Mouse (Mus musculus): Measurements from ENCODE around the gene Hivep1. TPM values are rescaled to one million over a fixed set of nuclear protein-coding genes. Genes with fewer than 3 reads are reported as not detected.

Hivep1 gene
- polyA plus RNA-seq, 1 experiment from 2014 or later: 7.7 TPM

DNA sequence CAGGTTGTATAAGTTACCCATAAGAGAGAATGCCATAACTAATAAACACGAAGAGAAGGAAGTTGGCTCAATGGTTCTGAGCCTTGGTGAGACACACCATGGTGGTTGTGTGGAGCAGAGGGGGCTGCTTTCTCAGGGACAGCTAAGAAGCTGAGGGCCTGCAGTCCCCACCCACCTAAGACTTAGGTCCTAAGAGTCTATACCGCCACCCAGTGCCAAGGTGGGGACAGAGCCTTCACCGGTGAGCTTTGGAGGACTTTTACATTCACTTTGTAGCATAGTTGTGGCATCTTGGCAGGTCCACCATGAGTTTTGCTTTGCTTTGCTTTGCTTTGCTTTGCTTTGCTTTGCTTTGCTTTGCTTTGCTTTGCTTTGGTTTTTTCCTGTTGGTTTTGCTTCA lies 92.8 kb downstream of the Hivep1 start:
- no peak for TF ChIP-seq EP300 (IDR thresholded peaks at IDR 0.05)
- peak; percentile 62 for TF ChIP-seq CTCF (IDR thresholded peaks at IDR 0.05)
- DNase-seq (ENCODE audit: low spot score) (peak; percentile 31), ATAC-seq (no peak)
- Histone ChIP-seq H3K4me2 (replicated peaks; ENCODE audit: low read depth, low read length) (no peak overlapping the region), H3K4me1 (ENCODE audit: insufficient read depth, low read depth, low read length) (no peaks in the 10 kb centered on the region; the same call in 1 of the 2 replicates), H3K4me3 (ENCODE audit: low read depth, low read length) (no peak overlapping the region), H3K9me3 (ENCODE audit: low read length) (no peaks in the 10 kb centered on the region), H3K9ac (replicated peaks; ENCODE audit: low read depth) (no peak overlapping the region), H3K27me3 (replicated peaks; ENCODE audit: insufficient read depth, low read length) (no peaks in the 10 kb centered on the region), H3K27ac (ENCODE audit: low read length) (no peak overlapping the region), H3K36me3 (ENCODE audit: insufficient read depth, low read length) (no peaks in the 10 kb centered on the region)
- 66% methylated on average over 3 of the region's 3 CpGs for WGBS

DNA sequence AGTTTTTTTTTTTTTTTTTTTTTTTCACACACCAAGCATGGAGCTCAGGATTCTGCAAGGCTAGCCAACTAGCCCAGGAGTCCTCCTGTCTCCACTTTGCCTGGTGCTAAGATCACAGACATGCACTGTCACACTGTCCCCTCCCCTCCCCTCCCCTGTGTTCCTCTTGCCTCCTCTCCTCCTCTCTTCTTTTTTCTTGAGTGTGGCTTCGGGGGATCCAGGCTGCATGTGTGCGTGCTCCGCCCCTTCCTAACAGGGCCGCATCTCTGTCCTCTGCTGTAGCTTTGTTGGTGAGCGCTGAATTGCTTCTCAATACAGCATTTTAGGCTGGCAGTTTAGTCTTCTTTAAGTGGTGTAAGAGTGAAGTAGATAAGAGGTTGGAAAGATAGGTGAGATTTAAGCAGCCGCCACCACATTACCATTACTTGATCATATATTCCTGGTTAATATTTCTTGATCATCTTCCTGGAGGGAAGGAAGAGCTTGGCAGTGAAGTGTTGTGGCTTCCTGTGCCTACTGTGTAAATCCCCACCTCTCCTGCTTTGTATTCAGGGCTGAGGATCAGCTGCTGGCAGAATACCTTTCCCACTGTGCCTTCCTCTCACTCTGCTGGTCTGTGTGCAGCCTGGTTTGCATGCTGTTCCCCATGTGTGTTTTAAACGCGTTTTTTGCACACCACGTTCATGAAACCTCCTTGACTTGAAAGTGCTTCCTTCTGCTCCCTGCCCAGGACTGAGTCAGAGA lies 97.7 kb downstream of the Hivep1 start:
- DNase-seq (ENCODE audit: low spot score): no peak
- H3K4me2 ChIP-seq (replicated peaks; ENCODE audit: low read depth, low read length): no peak overlapping the region
- H3K27me3 ChIP-seq (replicated peaks; ENCODE audit: insufficient read depth, low read length): no peaks in the 10 kb centered on the region
- H3K27ac ChIP-seq (ENCODE audit: low read length): no peak overlapping the region
- H3K36me3 ChIP-seq (ENCODE audit: insufficient read depth, low read length): peaks cover 2% of the 10 kb centered on the region; the same call in 1 of the 2 replicates
- peaks cover 3% of the 10 kb centered on the region; the same call in 1 of the 2 replicates for H3K4me1 ChIP-seq (ENCODE audit: insufficient read depth, low read depth, low read length)
- no peak overlapping the region for H3K9ac ChIP-seq (replicated peaks; ENCODE audit: low read depth)
- 38% methylated on average over 9 of the region's 9 CpGs for WGBS
- no peak overlapping the region for H3K4me3 ChIP-seq (ENCODE audit: low read depth, low read length)
- no peaks in the 10 kb centered on the region for H3K9me3 ChIP-seq (ENCODE audit: low read length)
- TF ChIP-seq CTCF (IDR thresholded peaks at IDR 0.05): no peak
- no peak for TF ChIP-seq EP300 (IDR thresholded peaks at IDR 0.05)
- ATAC-seq: no peak

DNA sequence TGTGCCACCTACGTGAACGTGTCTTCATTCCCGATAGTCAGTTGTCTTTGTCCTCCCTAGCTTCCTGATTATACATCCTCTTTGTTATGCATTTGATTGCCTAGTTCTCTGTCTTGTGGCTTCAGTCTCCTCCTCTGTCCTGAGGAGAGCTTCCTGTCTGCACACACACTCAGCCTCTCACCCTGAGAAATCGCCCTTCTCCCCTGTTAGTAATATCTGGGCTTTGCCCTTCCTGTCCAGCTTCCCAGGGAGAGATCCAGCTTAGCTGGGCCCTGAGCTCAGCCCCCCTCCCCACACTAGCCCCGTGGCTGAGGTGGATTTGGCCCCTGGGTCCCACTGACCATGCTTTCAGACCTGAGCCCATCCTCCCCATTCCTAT lies 98.2 kb downstream of the Hivep1 start:
- H3K9ac ChIP-seq (replicated peaks; ENCODE audit: low read depth): no peak overlapping the region
- WGBS: 26% methylated on average over 5 of the region's 5 CpGs
- DNase-seq (ENCODE audit: low spot score) (peak; percentile 41), ATAC-seq (peak; percentile 30)
- H3K27ac ChIP-seq (ENCODE audit: low read length): no peak overlapping the region
- TF ChIP-seq EP300 (IDR thresholded peaks at IDR 0.05) (no peak), CTCF (IDR thresholded peaks at IDR 0.05) (no peak)
- peaks cover 6% of the 10 kb centered on the region; the same call in 1 of the 2 replicates for H3K36me3 ChIP-seq (ENCODE audit: insufficient read depth, low read length)
- peaks cover 3% of the 10 kb centered on the region; the same call in 1 of the 2 replicates for H3K4me1 ChIP-seq (ENCODE audit: insufficient read depth, low read depth, low read length)
- H3K27me3 ChIP-seq (replicated peaks; ENCODE audit: insufficient read depth, low read length): no peaks in the 10 kb centered on the region
- H3K9me3 ChIP-seq (ENCODE audit: low read length): no peaks in the 10 kb centered on the region
- no peak overlapping the region for H3K4me3 ChIP-seq (ENCODE audit: low read depth, low read length)
- H3K4me2 ChIP-seq (replicated peaks; ENCODE audit: low read depth, low read length): no peak overlapping the region

DNA sequence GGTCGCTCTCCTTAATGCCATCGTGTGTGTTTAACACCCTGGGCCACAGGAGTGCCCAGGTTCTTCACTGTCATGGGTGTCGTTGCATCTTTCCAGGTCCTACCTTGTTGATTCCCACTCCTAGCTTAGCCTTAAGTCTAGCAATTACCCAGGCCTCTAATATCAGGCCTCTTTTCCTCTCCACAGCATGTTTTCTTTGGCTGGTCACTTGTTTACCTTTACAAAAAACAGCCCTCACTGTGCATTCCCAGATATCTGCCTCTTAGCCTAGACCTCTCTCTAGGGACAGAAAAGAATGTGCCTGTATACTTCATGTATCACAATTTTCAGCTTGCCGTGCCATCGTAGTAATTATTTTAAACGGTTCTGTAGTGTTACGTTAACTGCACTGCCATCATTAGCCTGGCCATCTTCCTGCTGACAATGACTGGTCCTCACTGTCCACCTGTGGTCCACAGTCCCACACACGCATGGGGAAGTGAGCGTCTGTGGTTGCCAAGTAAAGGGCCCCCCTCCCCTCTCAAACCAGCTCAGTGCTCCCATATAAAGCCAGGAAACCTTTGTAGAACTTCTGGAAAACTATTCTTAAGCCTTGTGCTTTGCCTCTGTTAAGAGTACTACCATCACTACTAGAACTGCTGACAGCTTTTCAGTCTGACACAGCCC lies 98.8 kb downstream of the Hivep1 start:
- DNase-seq (ENCODE audit: low spot score): no peak
- no peak overlapping the region for H3K4me2 ChIP-seq (replicated peaks; ENCODE audit: low read depth, low read length)

DNA sequence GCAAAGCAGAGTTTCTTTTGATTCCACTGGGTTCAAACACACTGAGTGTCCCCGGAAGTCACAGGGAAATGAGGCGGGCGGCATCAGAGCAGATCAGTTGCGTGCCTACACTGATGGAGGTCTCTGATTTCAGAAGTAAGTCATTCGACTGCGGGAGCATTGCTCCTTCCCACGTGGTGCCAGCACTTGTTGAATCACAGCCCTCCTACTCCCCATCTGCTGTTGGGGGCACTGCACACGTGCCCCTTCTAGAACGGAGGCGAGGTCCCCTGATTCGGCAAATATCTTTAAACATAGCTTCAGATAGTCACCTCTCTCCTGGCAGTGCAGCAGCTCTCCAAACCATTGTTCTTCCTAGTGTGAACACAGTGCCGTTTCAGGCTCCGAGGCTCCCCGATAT lies 106.4 kb downstream of the Hivep1 start:
- Histone ChIP-seq H3K4me1 (ENCODE audit: insufficient read depth, low read depth, low read length) (no peaks in the 10 kb centered on the region), H3K4me3 (ENCODE audit: low read depth, low read length) (no peak overlapping the region), H3K27ac (ENCODE audit: low read length) (no peak overlapping the region), H3K9me3 (ENCODE audit: low read length) (no peaks in the 10 kb centered on the region), H3K4me2 (replicated peaks; ENCODE audit: low read depth, low read length) (no peak overlapping the region), H3K27me3 (replicated peaks; ENCODE audit: insufficient read depth, low read length) (no peaks in the 10 kb centered on the region), H3K9ac (replicated peaks; ENCODE audit: low read depth) (no peak overlapping the region), H3K36me3 (ENCODE audit: insufficient read depth, low read length) (peaks cover 21% of the 10 kb centered on the region; the same call in 1 of the 2 replicates)
- ATAC-seq (no peak), DNase-seq (ENCODE audit: low spot score) (no peak)
- 97% methylated on average over 14 of the region's 14 CpGs for WGBS
- TF ChIP-seq CTCF (IDR thresholded peaks at IDR 0.05) (no peak), EP300 (IDR thresholded peaks at IDR 0.05) (no peak)

More for the DNA sequence above, 98.8 kb downstream of the Hivep1 start:
- Histone ChIP-seq H3K4me1 (ENCODE audit: insufficient read depth, low read depth, low read length) (peaks cover 3% of the 10 kb centered on the region; the same call in 1 of the 2 replicates), H3K36me3 (ENCODE audit: insufficient read depth, low read length) (peaks cover 12% of the 10 kb centered on the region; the same call in 1 of the 2 replicates), H3K27me3 (replicated peaks; ENCODE audit: insufficient read depth, low read length) (no peaks in the 10 kb centered on the region), H3K27ac (ENCODE audit: low read length) (no peak overlapping the region), H3K9me3 (ENCODE audit: low read length) (no peaks in the 10 kb centered on the region), H3K9ac (replicated peaks; ENCODE audit: low read depth) (no peak overlapping the region), H3K4me3 (ENCODE audit: low read depth, low read length) (no peak overlapping the region)
- TF ChIP-seq CTCF (IDR thresholded peaks at IDR 0.05) (no peak), EP300 (IDR thresholded peaks at IDR 0.05) (no peak)
- WGBS: 77% methylated on average over 9 of the region's 9 CpGs
- ATAC-seq: no peak

DNA sequence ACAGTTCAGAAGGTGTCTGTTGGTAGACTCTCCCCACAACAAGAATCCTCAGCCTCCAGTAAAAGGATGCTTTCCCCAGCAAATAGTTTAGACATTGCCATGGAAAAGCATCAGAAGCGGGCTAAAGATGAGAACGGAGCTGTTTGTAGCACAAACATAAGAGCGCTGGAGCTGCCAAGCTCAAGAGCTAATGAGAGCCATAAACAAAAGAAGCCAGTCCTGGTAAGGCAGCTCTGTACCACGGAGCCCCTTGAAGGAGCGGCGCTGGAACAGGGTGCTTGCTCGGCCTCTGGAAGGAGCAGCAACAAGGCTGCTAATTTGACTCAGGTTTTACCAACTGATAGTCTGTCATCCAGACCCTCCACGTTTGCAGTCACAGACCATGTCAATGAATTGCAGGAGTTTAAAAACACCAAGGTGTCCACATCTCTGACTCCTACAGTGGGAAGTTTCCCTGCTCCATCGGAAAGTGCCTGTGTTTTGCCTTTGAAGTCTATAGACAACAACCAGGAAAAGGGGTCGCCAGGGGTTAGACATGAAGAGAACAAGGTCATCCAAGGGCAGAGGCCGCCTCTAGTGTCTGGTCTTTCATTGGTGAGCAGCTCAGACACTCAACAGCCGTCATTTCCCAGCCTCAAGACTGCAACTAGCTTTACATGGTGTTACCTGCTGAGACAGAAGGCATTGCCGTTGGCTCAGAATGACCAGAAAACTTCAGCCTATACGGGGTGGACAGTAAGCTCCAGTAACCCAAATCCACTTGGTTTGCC lies 107.8 kb downstream of the Hivep1 start:
- no peak overlapping the region for H3K4me2 ChIP-seq (replicated peaks; ENCODE audit: low read depth, low read length)
- 78% methylated on average over 14 of the region's 14 CpGs for WGBS
- no peak overlapping the region for H3K9ac ChIP-seq (replicated peaks; ENCODE audit: low read depth)
- no peak overlapping the region for H3K27ac ChIP-seq (ENCODE audit: low read length)
- ATAC-seq (no peak), DNase-seq (ENCODE audit: low spot score) (no peak)
- no peaks in the 10 kb centered on the region for H3K4me1 ChIP-seq (ENCODE audit: insufficient read depth, low read depth, low read length)
- H3K27me3 ChIP-seq (replicated peaks; ENCODE audit: insufficient read depth, low read length): no peaks in the 10 kb centered on the region
- no peaks in the 10 kb centered on the region for H3K9me3 ChIP-seq (ENCODE audit: low read length)
- TF ChIP-seq CTCF (IDR thresholded peaks at IDR 0.05): no peak
- no peak for TF ChIP-seq EP300 (IDR thresholded peaks at IDR 0.05)
- H3K36me3 ChIP-seq (ENCODE audit: insufficient read depth, low read length): peaks cover 22% of the 10 kb centered on the region; the same call in 1 of the 2 replicates
- H3K4me3 ChIP-seq (ENCODE audit: low read depth, low read length): no peak overlapping the region

Measured in lung, postnatal 0 days (tissue).